Mouse (Mus musculus) neural tube, embryonic 11.5 days (tissue): ENCODE results near the gene Kcnq5. TPM values are rescaled to one million over a fixed set of nuclear protein-coding genes. Genes with fewer than 3 reads are reported as not detected.

Experiments
- ATAC-seq: fragments of 200-750 bp; cut with Nextera tagmentation; 2 replicates; pipeline ENCODE4 v1.8.0; 2017; ENCODE audit warnings: moderate number of reproducible peaks, mild to moderate bottlenecking, moderate TSS enrichment, moderate library complexity; ENCODE audit not compliant: insufficient read depth, low FRiP score, low TSS enrichment
- DNase-seq: peaks from one replicate; pipeline ENCODE4 v3.0.0-alpha.2; 2015; ENCODE audit warnings: low spot score
- H3K27ac ChIP-seq: fragments of 300-500 bp; sonication (generic); 2 replicates; pipeline ENCODE4 v1.5.1; 2014; ENCODE audit warnings: low read depth, mild to moderate bottlenecking, low read length
- H3K27me3 ChIP-seq: fragments of 300-500 bp; sonication (generic); 2 replicates; pipeline ENCODE4 v1.6.1; 2014; ENCODE audit warnings: mild to moderate bottlenecking, low read length, mixed read lengths; ENCODE audit not compliant: control insufficient read depth, insufficient read depth
- H3K36me3 ChIP-seq: fragments of 300-500 bp; sonication (generic); 2 replicates; pipeline ENCODE4 v1.6.1; 2014; ENCODE audit warnings: mild to moderate bottlenecking, low read length, moderate library complexity, mixed read lengths; ENCODE audit not compliant: control insufficient read depth, insufficient read depth
- H3K4me1 ChIP-seq: fragments of 300-500 bp; sonication (generic); 2 replicates; pipeline ENCODE4 v1.6.1; 2014; ENCODE audit warnings: low read length, mixed read lengths; ENCODE audit not compliant: control insufficient read depth, insufficient read depth
- H3K4me2 ChIP-seq: fragments of 300-500 bp; sonication (generic); 2 replicates; pipeline ENCODE4 v1.6.1; 2014; ENCODE audit warnings: low read depth, mild to moderate bottlenecking, moderate library complexity
- H3K4me3 ChIP-seq: fragments of 300-500 bp; sonication (generic); 2 replicates; pipeline ENCODE4 v1.5.1; 2014; ENCODE audit warnings: low read depth, low read length
- H3K9ac ChIP-seq: fragments of 300-500 bp; sonication (generic); 2 replicates; pipeline ENCODE4 v1.6.1; 2014; ENCODE audit warnings: mild to moderate bottlenecking, low read length
- H3K9me3 ChIP-seq: fragments of 300-500 bp; sonication (generic); 2 replicates; pipeline ENCODE4 v1.6.1; 2016; ENCODE audit warnings: low read length; ENCODE audit not compliant: control insufficient read depth
- WGBS: fragments of 180-500 bp; shearing (Covaris S2); extraction: QIAGEN DNeasy Blood & Tissue Kit; methylation state at CpG from one replicate; pipeline ENCODE4 v1.1.7; 2014; 5-methylcytosine and 5-hydroxymethylcytosine counted together
- polyA plus RNA-seq: library from polyadenylated mRNA; unstranded; fragments of >200 nt; fragmentation: Nextera tagmentation; extraction: Ambion mirVana; gene quantifications from 2 replicates; pipeline ENCODE4 v1.2.1, GENCODE M21; 2014

Kcnq5 gene
- polyA plus RNA-seq, 1 experiment from 2014 or later: 1.0 TPM

DNA sequence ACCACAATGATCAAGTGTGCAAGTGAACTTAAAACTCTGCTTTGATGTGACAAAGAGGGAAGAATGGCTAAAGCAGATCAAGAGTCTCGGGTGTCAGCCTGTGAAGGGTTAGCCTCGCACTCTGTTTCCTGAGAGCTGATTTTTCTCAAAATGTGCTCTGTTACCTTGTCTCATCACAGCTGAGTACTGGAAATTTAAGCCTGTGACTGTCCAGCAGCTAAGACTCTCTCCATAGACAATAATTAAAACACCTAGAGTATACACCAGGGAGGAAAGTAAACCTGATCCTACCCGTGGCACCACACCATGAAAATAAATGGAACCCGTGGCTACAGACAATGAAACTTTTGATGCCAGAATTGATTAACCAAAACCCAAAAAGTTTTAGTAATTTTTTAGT is 90.9 kb downstream of the Kcnq5 start:
- H3K27ac ChIP-seq: no peak overlapping the region
- no peak for ATAC-seq
- no peak overlapping the region for H3K4me3 ChIP-seq
- no peaks in the 10 kb centered on the region for H3K4me1 ChIP-seq
- H3K36me3 ChIP-seq: no peaks in the 10 kb centered on the region
- no peaks in the 10 kb centered on the region for H3K9me3 ChIP-seq
- H3K4me2 ChIP-seq: no peak overlapping the region
- 58% methylated on average over 4 of the region's 4 CpGs for WGBS
- no peak overlapping the region for H3K9ac ChIP-seq
- no peak for DNase-seq
- H3K27me3 ChIP-seq: no peaks in the 10 kb centered on the region

DNA sequence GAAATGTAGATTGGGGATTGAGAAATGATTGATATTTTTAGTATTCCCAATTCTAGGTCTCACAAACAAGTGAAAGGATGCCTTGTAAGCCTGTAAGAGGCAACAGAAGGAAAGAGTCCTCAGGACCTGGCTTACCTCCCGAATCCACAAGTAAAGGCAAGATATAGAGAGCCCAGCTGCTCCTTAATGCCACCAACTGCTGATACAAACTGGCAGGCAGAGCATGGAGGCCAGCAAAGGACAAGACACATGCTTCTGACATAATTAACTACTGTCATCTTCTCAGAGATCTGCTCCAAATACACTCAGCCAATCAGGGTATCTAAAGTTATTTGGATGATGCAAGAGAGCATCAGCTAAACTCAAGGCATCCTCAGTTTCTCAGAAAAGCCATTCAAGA is 93.3 kb downstream of the Kcnq5 start:
- no peak for ATAC-seq
- Histone ChIP-seq H3K27ac (no peak overlapping the region), H3K9me3 (no peaks in the 10 kb centered on the region), H3K4me2 (no peak overlapping the region), H3K9ac (no peak overlapping the region), H3K36me3 (no peaks in the 10 kb centered on the region), H3K4me3 (no peak overlapping the region), H3K27me3 (no peaks in the 10 kb centered on the region), H3K4me1 (no peaks in the 10 kb centered on the region)
- WGBS: 79% methylated on average over 1 of the region's 1 CpGs
- no peak for DNase-seq

DNA sequence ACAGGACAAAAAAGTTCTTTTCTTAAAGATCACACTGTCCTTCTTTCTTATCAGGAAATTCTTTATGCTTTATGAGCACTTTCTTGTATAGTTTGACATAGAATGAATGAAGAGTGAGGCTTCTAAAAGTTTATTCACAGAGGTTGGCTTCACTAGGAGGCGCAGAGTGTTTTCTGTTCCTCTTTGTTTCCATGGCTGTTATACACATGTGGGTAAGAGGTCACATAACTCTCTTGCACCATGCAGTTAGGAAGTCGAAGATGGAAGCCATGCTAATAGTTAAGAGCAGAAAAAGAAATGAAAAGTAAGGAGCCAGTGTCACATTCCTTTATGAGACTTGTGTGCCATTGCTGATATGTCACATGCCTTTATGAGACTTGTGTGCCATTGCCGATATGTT is 105.3 kb downstream of the Kcnq5 start:
- no peak for ATAC-seq
- Histone ChIP-seq H3K4me1 (no peaks in the 10 kb centered on the region), H3K27ac (no peak overlapping the region), H3K9me3 (no peaks in the 10 kb centered on the region), H3K36me3 (no peaks in the 10 kb centered on the region), H3K4me3 (no peak overlapping the region), H3K9ac (no peak overlapping the region), H3K4me2 (no peak overlapping the region), H3K27me3 (no peaks in the 10 kb centered on the region)
- no peak for DNase-seq
- WGBS: 66% methylated on average over 3 of the region's 3 CpGs

DNA sequence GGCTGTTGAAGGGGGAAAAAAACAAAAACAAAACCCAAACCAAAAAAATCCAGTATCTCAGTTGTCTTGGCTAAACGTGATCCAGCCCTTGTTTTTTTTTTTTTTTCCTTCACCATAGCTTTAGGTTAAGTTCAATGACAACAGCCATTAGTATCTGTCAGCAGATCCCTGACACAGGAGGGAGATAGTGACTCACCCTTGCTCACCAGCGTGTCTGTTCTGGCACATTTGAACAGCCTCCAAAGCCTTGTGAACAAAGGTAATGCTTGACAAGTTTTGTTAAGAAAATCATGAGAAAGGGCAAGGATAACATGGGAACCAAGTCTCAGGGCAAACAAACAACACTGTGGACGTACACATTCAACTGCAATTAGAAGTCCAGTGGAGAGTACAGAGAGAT is 123.2 kb downstream of the Kcnq5 start:
- DNase-seq (no peak), ATAC-seq (no peak)
- Histone ChIP-seq H3K4me1 (no peaks in the 10 kb centered on the region), H3K9ac (no peak overlapping the region), H3K27me3 (no peaks in the 10 kb centered on the region), H3K4me2 (no peak overlapping the region), H3K4me3 (no peak overlapping the region), H3K36me3 (no peaks in the 10 kb centered on the region), H3K9me3 (no peaks in the 10 kb centered on the region), H3K27ac (no peak overlapping the region)
- WGBS: 57% methylated on average over 3 of the region's 3 CpGs

DNA sequence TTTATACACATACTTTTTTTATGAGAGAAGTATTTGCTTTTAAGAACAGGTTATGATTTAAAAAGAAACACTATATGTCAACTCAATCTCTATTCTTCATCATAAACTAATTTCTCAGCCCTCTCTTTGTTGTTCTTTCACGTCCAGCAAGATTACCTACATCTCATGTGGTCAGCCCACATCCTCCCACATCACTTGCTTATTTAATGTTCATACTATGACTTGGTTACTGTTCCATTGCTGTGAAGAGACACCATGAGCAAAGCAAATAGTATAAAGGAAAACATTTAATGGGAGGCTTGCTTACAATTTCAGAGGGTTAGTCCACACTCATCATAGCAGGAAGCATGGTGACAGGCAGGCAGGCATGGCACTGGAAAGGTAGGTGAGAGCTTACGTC is 124.4 kb downstream of the Kcnq5 start:
- ATAC-seq (no peak), DNase-seq (no peak)
- no peak overlapping the region for H3K27ac ChIP-seq
- no peak overlapping the region for H3K4me2 ChIP-seq
- H3K9ac ChIP-seq: no peak overlapping the region
- WGBS: 73% methylated on average over 2 of the region's 2 CpGs
- H3K36me3 ChIP-seq: no peaks in the 10 kb centered on the region
- H3K4me3 ChIP-seq: no peak overlapping the region
- no peaks in the 10 kb centered on the region for H3K27me3 ChIP-seq
- no peaks in the 10 kb centered on the region for H3K4me1 ChIP-seq
- no peaks in the 10 kb centered on the region for H3K9me3 ChIP-seq

DNA sequence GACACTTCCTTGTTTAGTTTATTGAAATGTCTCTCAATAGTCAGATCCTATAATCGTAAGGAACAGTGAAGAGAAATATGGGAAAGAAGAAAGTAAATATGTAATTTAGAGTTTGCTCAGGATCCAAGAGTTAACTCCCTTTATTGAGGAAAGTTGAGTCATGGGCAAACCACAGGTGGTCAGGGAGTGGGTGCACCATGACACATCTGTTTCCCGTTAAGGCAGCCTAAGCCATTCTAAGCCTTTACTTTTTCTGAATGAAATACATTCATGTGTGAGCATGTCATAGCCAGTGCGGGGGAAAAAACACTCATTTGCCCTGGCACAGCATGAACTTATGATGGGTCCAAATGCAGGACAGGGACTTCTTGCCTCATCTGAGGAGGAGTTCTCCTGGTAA is 125.4 kb downstream of the Kcnq5 start:
- Histone ChIP-seq H3K4me2 (no peak overlapping the region), H3K4me3 (no peak overlapping the region), H3K36me3 (no peaks in the 10 kb centered on the region), H3K27ac (no peak overlapping the region), H3K27me3 (no peaks in the 10 kb centered on the region), H3K9ac (no peak overlapping the region), H3K4me1 (no peaks in the 10 kb centered on the region), H3K9me3 (no peaks in the 10 kb centered on the region)
- DNase-seq: no peak
- ATAC-seq: no peak
- 74% methylated on average over 3 of the region's 3 CpGs for WGBS

DNA sequence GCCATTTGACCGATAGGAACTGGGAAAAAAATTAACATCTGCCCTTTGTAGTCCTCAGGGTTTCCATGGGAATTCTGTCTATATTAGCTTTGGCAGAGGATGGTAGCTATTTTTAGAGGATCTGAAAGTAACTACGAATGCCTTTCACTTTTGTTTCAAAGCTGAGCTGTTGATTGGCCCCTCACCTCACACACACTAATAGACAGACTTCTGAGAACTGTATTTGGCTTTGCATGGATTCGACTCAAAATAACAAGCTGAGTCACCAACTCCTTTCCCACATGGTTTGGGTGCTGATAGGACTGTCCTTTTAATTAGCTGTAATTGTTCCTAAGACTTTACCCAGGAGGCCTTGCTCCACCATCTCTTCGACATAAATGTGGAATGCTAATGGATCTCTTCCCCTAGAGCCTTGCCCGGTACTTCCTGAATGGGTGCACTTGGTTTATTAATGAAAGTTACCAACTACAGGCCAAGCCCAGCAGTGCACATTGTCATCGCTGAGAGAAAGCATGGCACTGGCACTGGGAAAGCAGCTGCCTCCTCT is 131.8 kb downstream of the Kcnq5 start:
- no peaks in the 10 kb centered on the region for H3K9me3 ChIP-seq
- H3K4me3 ChIP-seq: no peak overlapping the region
- no peaks in the 10 kb centered on the region for H3K36me3 ChIP-seq
- H3K4me2 ChIP-seq: no peak overlapping the region
- no peak overlapping the region for H3K27ac ChIP-seq
- ATAC-seq (no peak), DNase-seq (no peak)
- no peaks in the 10 kb centered on the region for H3K4me1 ChIP-seq
- WGBS: 86% methylated on average over 6 of the region's 6 CpGs
- no peak overlapping the region for H3K9ac ChIP-seq
- H3K27me3 ChIP-seq: no peaks in the 10 kb centered on the region

DNA sequence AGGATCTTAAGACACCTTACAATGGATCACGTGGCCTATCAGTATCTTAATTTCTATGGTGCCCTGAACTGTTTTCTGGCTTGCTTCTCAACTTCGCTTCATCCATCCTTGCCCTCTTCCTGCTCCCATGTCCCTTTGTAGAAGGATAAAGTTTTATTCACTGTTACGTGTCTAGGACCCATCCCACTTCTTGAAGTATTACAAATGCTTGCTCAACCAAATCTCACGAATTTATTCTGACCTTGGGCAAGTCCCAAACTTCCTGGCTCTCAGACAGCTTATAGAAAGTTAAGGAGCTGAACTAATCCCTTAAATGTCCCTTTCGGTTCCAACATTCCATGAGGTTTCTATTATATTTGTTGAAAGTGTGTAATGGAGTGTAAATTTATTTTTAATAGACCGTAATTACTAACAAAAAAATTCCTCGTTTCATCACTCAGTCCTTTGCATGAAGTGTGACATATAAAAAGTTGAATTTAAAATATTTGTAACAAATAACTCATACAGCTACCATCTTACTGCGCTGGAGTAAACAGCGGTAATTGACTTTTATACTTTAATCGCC is 141.6 kb downstream of the Kcnq5 start:
- Histone ChIP-seq H3K27ac (no peak overlapping the region), H3K9me3 (no peaks in the 10 kb centered on the region), H3K4me3 (no peak overlapping the region), H3K9ac (no peak overlapping the region), H3K4me2 (no peak overlapping the region), H3K36me3 (no peaks in the 10 kb centered on the region), H3K27me3 (no peaks in the 10 kb centered on the region), H3K4me1 (no peaks in the 10 kb centered on the region)
- ATAC-seq (peak; percentile 35), DNase-seq (no peak)
- WGBS: 51% methylated on average over 10 of the region's 10 CpGs

DNA sequence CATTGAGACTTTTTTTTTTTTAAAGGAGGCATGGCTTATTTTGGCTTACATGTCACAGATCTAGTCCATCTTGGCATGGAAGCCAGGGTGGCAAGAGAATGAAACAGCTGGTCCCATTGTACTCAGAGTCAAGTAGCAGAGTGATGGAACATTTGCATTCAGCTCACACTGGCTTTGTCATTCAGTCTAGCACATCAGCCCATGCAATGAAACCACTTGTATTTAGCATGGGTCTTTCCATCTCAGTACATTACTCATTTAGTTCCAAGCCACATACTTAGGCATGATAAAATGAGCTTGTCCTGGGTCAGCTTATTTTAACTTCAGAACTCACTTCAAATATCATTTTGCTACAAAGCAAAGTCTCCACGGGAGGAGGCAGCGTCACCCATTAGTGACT is 156.7 kb downstream of the Kcnq5 start:
- Histone ChIP-seq H3K9ac (no peak overlapping the region), H3K9me3 (no peaks in the 10 kb centered on the region), H3K27ac (no peak overlapping the region), H3K36me3 (no peaks in the 10 kb centered on the region), H3K4me2 (no peak overlapping the region), H3K27me3 (no peaks in the 10 kb centered on the region), H3K4me1 (no peaks in the 10 kb centered on the region), H3K4me3 (no peak overlapping the region)
- 89% methylated on average over 2 of the region's 2 CpGs for WGBS
- DNase-seq: peak; percentile 23
- ATAC-seq: no peak
